Mouse (Mus musculus): ENCODE measurements around the gene Kazald1.

Gene Kazald1

DNA sequence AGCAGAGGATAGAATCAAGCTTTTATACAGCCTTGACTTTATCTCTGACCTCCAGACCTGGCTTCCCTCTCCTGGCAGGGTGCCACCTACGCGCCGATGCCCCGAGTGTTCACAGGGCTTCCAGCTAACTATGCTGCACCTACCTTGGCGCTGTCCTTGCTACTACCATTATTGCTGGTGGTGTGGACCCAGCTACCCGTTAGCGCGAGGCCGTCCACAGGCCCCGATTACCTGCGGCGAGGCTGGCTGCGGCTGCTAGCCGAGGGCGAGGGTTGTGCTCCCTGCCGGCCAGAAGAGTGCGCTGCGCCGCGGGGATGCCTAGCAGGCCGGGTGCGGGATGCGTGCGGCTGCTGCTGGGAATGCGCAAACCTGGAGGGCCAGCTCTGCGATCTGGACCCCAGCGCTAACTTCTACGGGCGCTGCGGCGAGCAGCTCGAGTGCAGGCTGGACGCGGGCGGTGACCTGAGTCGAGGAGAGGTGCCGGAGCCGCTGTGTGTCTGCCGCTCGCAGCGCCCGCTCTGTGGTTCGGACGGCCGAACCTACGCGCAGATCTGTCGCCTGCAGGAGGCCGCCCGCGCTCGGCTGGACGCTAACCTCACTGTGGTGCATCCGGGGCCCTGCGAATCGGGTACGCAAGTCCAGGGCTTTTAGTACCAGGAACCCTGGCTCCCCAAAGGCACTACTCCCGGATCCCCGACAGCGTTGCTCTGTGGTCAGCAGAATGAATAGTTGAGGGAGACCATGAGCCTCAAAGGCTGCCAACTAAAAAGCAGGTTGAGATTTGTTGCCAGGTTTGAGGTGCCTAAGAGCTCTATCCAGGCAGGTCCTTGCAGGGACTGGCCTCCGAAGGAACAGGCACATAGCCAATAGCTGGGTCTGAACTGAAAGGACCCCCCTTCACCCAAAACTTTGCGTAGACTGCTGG is 1.8 kb downstream of the Kazald1 start:
- no peak for DNase-seq (ENCODE audit: extremely low read depth, low read depth)

DNA sequence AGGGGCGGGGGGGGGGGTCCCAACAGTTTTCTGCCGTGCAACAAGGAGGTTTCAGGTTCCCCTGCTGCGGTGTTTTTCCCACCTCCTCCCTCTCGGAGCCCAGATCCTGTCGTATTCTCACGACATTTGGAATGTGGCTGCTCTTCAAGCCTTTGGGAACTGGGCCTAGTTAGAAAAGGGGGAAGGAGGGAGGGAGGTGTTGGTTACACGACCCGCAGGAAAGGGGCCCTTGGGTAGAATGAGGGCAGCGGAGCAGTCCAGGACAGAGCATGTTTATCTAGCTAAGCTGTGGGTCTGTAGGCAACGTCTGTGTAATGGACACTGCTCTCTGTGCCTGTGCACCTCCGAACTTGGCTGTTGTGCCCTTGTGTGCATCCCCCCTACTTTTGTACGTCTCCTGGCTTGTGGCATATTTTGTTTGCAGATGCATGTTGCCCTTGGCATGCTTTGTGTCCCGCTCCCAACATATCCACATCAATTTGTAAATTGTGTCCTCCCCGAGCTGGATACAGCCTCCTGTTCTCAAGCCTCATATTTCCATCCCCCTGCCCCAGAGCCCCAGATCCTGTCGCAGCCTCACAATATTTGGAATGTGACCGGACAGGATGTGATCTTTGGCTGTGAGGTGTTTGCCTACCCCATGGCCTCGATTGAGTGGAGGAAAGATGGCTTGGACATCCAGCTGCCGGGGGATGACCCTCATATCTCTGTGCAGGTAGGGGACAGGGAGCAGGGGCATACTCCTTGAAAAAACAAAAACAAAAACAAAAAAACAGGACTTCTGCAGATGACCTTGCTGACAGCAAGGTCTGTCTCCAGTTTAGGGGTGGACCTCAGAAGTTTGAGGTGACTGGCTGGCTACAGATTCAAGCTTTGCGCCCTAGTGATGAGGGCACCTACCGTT is 3.0 kb downstream of the Kazald1 start:
- no peak for DNase-seq (ENCODE audit: extremely low read depth, low read depth)

DNA sequence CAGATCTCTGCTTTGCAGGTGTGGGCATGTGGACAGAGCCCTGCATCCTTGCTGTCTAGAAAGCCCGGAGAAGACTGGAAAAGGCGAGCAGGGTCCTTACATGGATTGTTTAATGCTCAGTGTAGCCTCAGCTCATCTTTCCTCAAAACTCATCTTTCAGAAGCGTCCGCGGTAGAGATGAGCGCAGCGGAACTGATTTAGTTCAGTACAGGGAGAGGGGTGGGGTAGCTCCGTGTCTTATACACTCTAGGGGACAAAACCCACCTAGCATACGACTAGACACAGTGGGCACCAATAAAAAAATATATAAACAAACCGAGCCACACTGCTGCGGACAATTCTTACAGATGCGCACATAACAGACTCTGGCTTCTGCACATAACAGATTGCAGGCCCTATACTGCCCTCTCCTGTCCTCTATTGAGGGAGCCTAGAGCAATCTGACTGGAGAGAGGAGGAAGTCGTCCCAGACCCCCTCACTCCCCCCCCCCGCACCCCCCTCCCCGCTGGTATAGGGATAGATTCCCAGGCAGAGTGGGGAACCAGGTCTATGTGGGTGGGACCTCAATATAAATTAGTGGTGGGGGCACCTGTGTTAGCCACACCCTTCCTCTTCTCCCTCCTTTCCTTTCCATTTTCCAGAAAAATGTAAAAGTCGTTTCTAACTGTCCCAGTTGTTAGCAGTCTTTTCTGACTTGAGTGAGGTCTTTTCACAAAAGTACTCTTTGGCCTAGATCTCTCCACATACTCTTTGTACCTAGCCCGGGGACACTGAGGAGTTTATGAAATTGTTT is 4.1 kb downstream of the Kazald1 start:
- no peak for DNase-seq (ENCODE audit: extremely low read depth, low read depth)

DNA sequence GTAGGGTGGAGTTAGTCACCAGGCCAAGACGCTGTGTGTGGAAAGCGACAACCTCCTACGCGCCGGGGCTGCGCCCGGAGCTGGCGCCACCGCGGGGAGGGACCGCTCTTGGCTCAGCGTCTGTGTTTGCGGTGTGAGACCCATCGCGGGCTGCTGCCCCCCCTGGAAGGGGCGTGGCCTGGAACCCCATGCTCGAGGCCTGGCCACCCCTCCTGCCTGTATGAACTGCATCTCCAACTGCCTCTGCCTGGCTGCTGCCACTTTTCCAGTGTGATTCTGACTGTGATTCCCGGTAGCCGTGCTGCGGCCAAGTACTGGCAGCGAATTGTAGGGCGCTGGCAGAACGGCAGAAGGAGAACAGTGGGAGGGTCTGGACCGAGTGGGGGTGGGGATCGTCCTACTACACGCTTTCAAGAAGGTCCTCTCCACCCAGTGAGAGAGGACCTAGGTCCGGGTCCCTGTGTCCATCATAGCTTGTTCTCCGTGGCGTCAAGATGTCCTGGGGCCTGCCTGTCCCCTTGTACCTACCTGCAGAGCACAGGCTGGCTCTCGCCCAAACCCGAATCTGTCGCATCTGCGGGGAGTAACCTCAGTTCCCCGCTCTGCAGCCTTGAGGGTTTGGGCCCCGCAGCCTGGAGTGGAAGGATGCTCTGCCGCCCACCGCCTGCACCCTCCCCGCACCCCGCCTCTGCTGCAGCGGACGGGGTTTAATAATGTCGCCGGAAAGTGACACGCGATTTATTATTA is 4.9 kb downstream of the Kazald1 start:
- peak; percentile 69 for DNase-seq (ENCODE audit: extremely low read depth, low read depth)

DNA sequence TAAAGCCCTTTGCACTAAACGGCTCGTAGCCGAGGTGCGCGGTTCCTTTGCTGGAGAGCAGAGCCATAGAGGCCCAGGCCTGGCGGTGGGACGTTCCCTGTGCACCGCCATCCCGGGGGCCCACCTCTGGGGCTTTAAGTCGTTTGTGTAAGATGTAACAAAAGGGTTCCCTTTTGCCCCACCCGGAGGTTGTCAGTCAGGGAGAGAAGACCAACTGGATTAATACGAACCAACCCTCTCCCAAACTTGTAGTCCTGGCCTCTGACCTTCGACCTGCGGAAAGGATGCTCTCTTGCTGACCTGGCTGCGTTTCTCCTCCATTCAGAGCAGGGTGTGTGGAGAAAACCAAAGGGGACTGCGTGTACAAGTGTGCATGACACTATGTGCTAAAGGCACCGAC is 5.7 kb downstream of the Kazald1 start:
- no peak for DNase-seq (ENCODE audit: extremely low read depth, low read depth)

DNA sequence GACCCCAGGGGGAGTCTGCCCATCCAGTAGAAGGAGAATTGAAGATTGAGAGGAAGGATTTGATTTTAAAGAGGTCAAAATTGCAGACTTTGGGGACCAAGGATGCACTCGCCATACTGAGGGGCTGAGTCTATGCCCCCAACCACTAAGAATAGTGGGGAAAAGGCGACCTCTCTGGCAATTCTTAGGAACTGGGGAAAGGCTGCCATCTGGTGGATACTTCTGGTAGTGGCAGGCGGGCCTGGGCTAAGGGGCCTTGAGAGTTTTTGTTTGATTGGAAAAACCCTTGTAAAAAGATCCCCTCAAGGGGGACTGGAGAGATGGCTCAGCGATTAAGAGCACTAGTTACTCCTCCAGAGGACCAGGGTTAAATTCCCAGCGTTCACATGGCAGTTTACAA is 6.2 kb downstream of the Kazald1 start:
- no peak for DNase-seq (ENCODE audit: extremely low read depth, low read depth)

DNA sequence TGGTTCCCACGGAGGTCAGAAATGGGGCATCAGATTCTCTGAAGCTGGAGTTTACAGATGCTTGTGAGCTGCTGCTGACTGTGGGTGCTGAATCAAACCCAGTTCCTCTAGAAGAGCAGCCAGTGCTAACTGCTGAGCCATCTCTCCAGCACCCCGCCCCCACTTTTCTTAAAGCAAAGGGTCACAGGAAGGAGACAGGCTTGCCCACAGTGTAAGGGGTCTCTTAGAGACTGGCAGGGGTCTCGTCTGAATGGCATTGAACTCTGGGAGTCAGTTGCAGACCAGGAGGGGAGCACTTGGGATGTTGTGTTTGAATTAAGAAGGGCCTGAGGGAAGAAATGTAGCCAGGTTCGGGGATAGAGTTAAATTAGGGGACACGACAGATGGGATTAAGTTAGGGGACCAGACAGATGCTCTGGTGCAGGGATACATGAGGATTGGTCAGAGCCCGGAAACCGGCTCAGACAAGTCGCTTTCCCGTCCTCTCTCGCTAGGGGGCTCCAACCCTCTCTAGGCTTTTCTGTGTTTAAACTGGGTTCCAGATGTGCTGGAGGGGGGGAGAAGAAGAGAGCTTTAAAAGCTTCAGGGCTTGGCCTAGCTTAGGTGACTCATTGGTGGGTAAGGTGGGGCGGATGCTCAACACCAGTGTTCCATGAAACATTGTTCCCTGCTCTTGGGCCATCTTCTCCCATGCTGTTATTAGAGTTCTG is 7.0 kb downstream of the Kazald1 start:
- DNase-seq (ENCODE audit: extremely low read depth, low read depth), result no peak

GRCm38 (mm10) chr19:45097868-45098267 is 22.8 kb downstream of the Kazald1 start:
- DNase-seq (ENCODE audit: extremely low read depth, low read depth), result peak; percentile 31

DNA sequence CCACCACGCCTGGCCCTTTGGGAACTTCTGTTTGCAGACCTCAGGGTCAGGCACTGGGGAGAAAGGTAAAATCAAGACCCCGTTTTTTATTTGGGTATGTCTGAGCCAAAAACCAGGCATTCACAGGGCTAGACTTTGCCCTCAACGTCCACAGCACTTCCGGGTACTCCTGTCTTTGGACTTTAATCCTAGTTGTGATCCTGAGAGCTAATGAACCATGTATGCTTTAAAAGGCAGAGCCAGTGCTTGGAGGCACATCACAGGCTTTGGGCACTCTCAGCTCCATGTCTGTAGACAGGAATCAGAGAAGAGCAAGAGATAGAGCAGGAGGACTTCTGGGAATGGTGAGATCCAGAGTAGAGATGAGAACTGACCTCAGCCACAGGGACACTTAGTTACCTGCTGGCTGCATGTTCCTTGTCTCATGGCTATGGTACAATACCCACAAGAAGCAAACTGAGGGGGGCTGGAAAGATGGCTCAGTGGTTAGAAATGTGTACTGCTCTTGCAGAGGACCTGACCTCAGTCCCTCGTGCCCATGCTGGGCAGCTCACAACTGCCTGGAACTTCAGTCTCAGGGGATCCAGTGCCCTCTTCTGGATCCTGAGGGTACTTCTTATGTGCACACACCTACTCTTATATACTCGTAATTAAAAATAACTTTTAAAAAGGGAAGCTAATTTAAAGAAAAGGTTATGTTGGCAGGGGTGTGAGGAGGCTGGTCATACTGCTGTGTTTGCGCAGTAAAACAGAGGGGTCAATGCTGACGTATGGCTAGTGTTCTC is 25.6 kb downstream of the Kazald1 start:
- DNase-seq (ENCODE audit: extremely low read depth, low read depth), result peak; percentile 26

GRCm38 (mm10) chr19:45105591-45105990 is 30.6 kb downstream of the Kazald1 start:
- no peak for DNase-seq (ENCODE audit: extremely low read depth, low read depth)

DNA sequence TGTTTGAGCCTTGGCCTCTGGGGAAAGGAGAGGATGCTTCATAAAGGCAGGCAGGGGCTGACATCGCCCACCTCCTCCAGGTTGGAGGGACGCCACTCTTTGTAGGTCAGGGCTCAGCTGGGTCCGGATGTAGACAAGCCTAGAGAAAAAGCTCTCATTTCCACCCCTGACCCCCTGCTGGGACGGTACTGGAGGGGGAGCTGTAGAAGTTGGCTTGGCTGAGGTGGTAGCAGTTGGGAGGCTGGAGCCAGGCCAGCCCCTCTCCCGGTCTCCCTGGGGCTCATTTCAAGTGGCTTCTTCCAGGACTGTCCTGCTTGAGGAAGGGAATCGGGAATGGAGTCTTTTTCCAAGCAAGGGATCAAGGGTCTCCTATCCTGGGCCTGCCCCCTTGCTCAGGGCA is 31.6 kb downstream of the Kazald1 start:
- no peak for DNase-seq (ENCODE audit: extremely low read depth, low read depth)

DNA sequence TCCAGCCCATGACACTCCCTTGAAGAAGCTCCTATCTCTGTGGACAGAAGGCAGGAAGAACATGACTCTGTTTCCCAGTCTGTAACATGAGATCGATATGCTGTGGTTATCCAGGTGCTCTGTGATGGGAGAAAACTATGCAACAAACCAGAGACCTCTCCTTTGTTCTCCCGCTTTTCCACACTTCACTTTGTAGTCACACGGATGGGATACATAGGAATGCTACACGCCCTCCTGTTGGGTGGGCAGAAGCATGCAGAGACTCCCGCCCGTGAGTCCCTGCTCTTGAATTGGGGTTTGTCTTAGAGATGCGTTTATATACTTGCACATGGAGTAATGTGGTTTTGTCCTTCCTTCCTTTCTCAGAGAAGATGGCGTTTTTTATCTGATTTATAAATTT is 35.6 kb downstream of the Kazald1 start:
- DNase-seq (ENCODE audit: extremely low read depth, low read depth), result no peak

- DNase-seq (ENCODE audit: extremely low read depth, low read depth), result no peak
Measured at GRCm38 (mm10) chr19:45112444-45112843, 37.4 kb downstream of the Kazald1 start.

DNA sequence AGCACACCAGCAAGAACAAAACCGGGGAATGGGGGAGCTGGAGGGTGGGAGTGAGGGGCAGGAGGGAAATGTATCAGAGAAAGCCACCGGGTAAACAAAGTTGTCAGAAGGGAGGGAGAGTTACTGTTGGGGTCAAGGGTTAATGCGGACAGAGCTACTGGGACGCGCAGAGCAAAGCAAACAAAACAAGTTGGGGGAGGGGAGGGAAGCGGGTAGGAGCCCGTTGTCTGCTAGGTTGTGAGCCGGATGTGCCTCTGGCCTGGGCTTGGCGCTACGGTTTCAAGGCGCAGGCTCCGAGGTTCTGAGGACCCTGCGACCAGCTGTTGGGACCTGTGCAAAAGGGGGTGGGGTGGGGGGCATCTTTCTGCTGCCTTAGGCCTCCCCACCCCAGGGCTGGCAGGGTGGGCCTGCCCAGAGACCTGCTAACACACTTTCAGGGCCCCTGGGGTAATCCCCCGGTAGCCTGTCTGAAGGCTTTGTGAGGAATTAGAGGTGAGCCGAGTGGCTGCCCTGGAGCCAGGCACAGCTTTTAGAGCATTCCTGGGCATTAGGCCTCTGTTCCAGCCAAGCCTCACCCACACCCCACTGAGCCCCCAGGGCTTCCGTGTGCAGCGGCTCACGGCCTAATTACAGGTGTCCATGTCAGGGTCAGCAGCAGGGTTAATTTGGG is 38.9 kb downstream of the Kazald1 start:
- no peak for DNase-seq (ENCODE audit: extremely low read depth, low read depth)

DNA sequence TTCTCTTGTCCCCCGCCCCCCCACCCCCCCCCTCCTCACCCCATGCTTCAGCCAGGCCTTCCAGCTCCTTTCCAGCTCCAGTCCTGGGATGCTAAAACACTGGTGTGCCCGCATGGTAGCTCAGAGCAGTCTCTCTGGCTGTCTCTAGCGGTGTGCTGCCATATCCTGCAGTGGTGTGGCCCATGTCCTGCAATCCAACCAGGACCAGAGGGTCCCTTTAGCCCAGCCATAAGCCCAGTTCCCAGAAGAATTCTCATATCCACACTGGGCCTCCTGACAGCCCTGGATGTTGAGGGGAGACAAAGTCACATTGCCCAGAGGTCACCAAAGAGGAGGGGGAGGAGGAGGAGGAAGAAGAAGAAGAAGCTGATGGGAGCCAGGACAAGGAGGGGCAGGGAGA is 39.7 kb downstream of the Kazald1 start:
- DNase-seq (ENCODE audit: extremely low read depth, low read depth), result no peak

DNA sequence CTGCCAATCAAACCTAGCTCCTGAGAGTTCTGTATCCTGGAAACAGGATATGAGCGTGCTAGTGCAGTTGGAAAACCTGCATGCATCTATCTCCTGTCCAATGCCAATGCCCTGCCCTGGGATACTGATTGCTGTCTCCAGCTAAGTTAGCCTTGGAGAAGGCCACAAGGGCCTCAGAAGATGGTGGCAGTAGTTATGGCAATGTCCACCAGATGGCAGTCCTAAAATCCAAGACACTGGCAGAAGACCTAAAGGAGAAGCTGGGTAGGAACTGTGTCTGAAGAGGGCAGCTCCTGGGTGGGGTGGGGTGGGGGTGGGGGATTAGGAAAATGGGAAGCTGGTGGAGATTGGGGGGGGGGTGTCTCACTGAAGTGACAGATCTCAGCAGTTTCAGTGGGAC is 41.8 kb downstream of the Kazald1 start:
- DNase-seq (ENCODE audit: extremely low read depth, low read depth), result peak; percentile 36

Measured in MEL-GATA-1-ER (cell line).